Mouse (Mus musculus) G1E (cell line): Measurements from ENCODE around the gene Rnf214. TPM values are rescaled to one million over a fixed set of nuclear protein-coding genes. Genes with fewer than 3 reads are reported as not detected.
"Not testable (repeated sequence)": the region's sequence is repeated elsewhere in the genome, so short reads cannot be mapped to it uniquely, and the experiment has no call there.

Source experiments
- ATAC-seq: 2 replicates; pipeline ENCODE4 v1.8.0; 2016; ENCODE audit warnings: mild to moderate bottlenecking; ENCODE audit not compliant: insufficient number of reproducible peaks, poor library complexity, low FRiP score, severe bottlenecking; ENCODE audit errors: extremely low read depth
- DNase-seq: peaks from one replicate; pipeline ENCODE4 v3.0.0; 2012; ENCODE audit warnings: low spot score
- H3K27me3 ChIP-seq: 2 replicates; pipeline ENCODE4 v1.6.1; 2012; ENCODE audit warnings: mild to moderate bottlenecking, low read length, inconsistent platforms; ENCODE audit not compliant: insufficient read depth
- H3K36me3 ChIP-seq: replicated peaks from 2 replicates; pipeline ENCODE3; 2012; ENCODE audit warnings: mild to moderate bottlenecking, inconsistent platforms
- H3K4me1 ChIP-seq: 2 replicates; pipeline ENCODE4 v1.6.1; 2012; ENCODE audit warnings: low read depth, low read length, inconsistent platforms, mixed read lengths; ENCODE audit not compliant: insufficient read depth
- H3K4me3 ChIP-seq: 2 replicates; pipeline ENCODE4 v1.5.1; 2012; ENCODE audit warnings: low read depth, mild to moderate bottlenecking, inconsistent platforms, low read length, moderate library complexity, mixed read lengths
- H3K9me3 ChIP-seq: replicated peaks from 2 replicates; pipeline ENCODE4 v1.6.1; 2012; ENCODE audit warnings: inconsistent platforms
- CTCF ChIP-seq: IDR thresholded peaks from 2 replicates; pipeline ENCODE4 v1.5.1; 2012; ENCODE audit warnings: low read depth, low read length, inconsistent platforms, mixed read lengths
- GATA1 ChIP-seq: IDR thresholded peaks from 2 replicates; pipeline ENCODE4 v1.6.1; 2012; ENCODE audit warnings: borderline replicate concordance, low read length, inconsistent platforms, mixed read lengths
- GATA2 ChIP-seq: IDR thresholded peaks from 2 replicates; pipeline ENCODE4 v1.6.1; 2012; ENCODE audit warnings: low read depth, low read length, inconsistent platforms, borderline replicate concordance
- POLR2AphosphoS5 ChIP-seq: IDR thresholded peaks from 2 replicates; pipeline ENCODE4 v1.6.1; 2012; ENCODE audit warnings: low read depth, low read length, inconsistent platforms; ENCODE audit not compliant: insufficient replicate concordance
- TAL1 ChIP-seq: conservative IDR thresholded peaks from 2 replicates; pipeline ENCODE4 v1.6.1; 2012; ENCODE audit warnings: low read depth, low read length, inconsistent platforms, mixed read lengths
- polyA plus RNA-seq: library from polyadenylated mRNA; stranded (reverse); fragments of >175 nt; gene quantifications from 2 replicates; pipeline ENCODE4 v1.2.3, GENCODE M21; 2012
- total RNA-seq, 2 experiments: library from RNA; stranded (forward) in 1 of 2; stranded (reverse) in 1 of 2; fragments of 200-1000 nt in 1 of 2; fragments of >200 nt in 1 of 2; fragmentation: Nextera tagmentation in 1 of 2; gene quantifications; 2 replicates each; pipeline ENCODE4 v1.2.3; 2014 to 2017

The Rnf214 gene
- total and polyA plus RNA-seq, 3 experiments, result 16.7 to 33.5 (median 31.7) TPM

- DNase-seq (no peak), ATAC-seq (no peak)
- Histone ChIP-seq H3K4me3 (no peak overlapping the region), H3K4me1 (no peaks in the 10 kb centered on the region), H3K9me3 (no peaks in the 10 kb centered on the region), H3K36me3 (peaks cover 15% of the 10 kb centered on the region), H3K27me3 (peaks cover 35% of the 10 kb centered on the region)
- TF ChIP-seq GATA1 (no peak), TAL1 (no peak), CTCF (no peak), POLR2AphosphoS5 (no peak), GATA2 (no peak)
These were observed 52.6 kb downstream of the Rnf214 start for GRCm38 (mm10) chr9:45854136-45854535.

GRCm38 (mm10) chr9:45853695-45854094, 53.0 kb downstream of the Rnf214 start:
- ATAC-seq, result no peak
- Histone ChIP-seq H3K4me1 (no peaks in the 10 kb centered on the region), H3K36me3 (peaks cover 10% of the 10 kb centered on the region), H3K4me3 (no peak overlapping the region), H3K9me3 (no peaks in the 10 kb centered on the region), H3K27me3 (peaks cover 36% of the 10 kb centered on the region)
- DNase-seq, result no peak
- TF ChIP-seq POLR2AphosphoS5 (no peak), GATA1 (no peak), CTCF (no peak), GATA2 (no peak), TAL1 (no peak)

GRCm38 (mm10) chr9:45851776-45852175, 54.9 kb downstream of the Rnf214 start:
- no peaks in the 10 kb centered on the region for H3K9me3 ChIP-seq
- H3K4me1 ChIP-seq, result peaks cover 5% of the 10 kb centered on the region
- peaks cover 36% of the 10 kb centered on the region for H3K27me3 ChIP-seq
- TF ChIP-seq CTCF, result no peak
- TF ChIP-seq GATA1, result no peak
- no peak for TF ChIP-seq TAL1
- TF ChIP-seq POLR2AphosphoS5, result no peak
- no peak for TF ChIP-seq GATA2
- DNase-seq (no peak), ATAC-seq (no peak)
- H3K36me3 ChIP-seq, result no peaks in the 10 kb centered on the region
- no peak overlapping the region for H3K4me3 ChIP-seq

GRCm38 (mm10) chr9:45851330-45851729, 55.4 kb downstream of the Rnf214 start:
- no peak for ATAC-seq
- Histone ChIP-seq H3K36me3 (no peaks in the 10 kb centered on the region), H3K27me3 (peaks cover 36% of the 10 kb centered on the region), H3K4me1 (peaks cover 9% of the 10 kb centered on the region), H3K9me3 (no peaks in the 10 kb centered on the region), H3K4me3 (no peak overlapping the region)
- TF ChIP-seq GATA1 (no peak), CTCF (no peak), TAL1 (no peak), POLR2AphosphoS5 (no peak), GATA2 (no peak)
- no peak for DNase-seq

GRCm38 (mm10) chr9:45850528-45851155, 56.1 kb downstream of the Rnf214 start:
- Histone ChIP-seq H3K27me3 (peaks cover 36% of the 10 kb centered on the region), H3K4me1 (peaks cover 14% of the 10 kb centered on the region), H3K4me3 (no peak overlapping the region), H3K36me3 (no peaks in the 10 kb centered on the region), H3K9me3 (no peaks in the 10 kb centered on the region)
- ATAC-seq (no peak), DNase-seq (no peak)
- TF ChIP-seq GATA1 (no peak), POLR2AphosphoS5 (no peak), CTCF (no peak), GATA2 (no peak), TAL1 (no peak)

- no peak for DNase-seq
- H3K27me3 ChIP-seq, result peaks cover 36% of the 10 kb centered on the region
- no peak for ATAC-seq
These were observed 56.9 kb downstream of the Rnf214 start for GRCm38 (mm10) chr9:45849528-45850408.

GRCm38 (mm10) chr9:45846891-45847460, 59.7 kb downstream of the Rnf214 start:
- no peak; the same call in 1 of the 2 replicates for ATAC-seq
- no peaks in the 10 kb centered on the region for H3K9me3 ChIP-seq
- no peak overlapping the region for H3K4me3 ChIP-seq
- peaks cover 14% of the 10 kb centered on the region for H3K4me1 ChIP-seq
- H3K36me3 ChIP-seq, result no peaks in the 10 kb centered on the region
- no peak for DNase-seq
- no peak for TF ChIP-seq CTCF
- TF ChIP-seq GATA1, result no peak
- no peak for TF ChIP-seq POLR2AphosphoS5
- TF ChIP-seq GATA2, result no peak
- TF ChIP-seq TAL1, result no peak
- peaks cover 41% of the 10 kb centered on the region for H3K27me3 ChIP-seq

More at GRCm38 (mm10) chr9:45849528-45850408, 56.9 kb downstream of the Rnf214 start:
- no peak overlapping the region for H3K4me3 ChIP-seq
- TF ChIP-seq GATA1, result no peak
- no peaks in the 10 kb centered on the region for H3K36me3 ChIP-seq
- H3K4me1 ChIP-seq, result peaks cover 14% of the 10 kb centered on the region
- no peaks in the 10 kb centered on the region for H3K9me3 ChIP-seq

- Histone ChIP-seq H3K27me3 (peaks cover 42% of the 10 kb centered on the region), H3K4me1 (peaks cover 14% of the 10 kb centered on the region)
- not testable (repeated sequence) for ATAC-seq, DNase-seq, H3K4me3 ChIP-seq, H3K9me3 ChIP-seq, H3K36me3 ChIP-seq
These were observed 60.5 kb downstream of the Rnf214 start for GRCm38 (mm10) chr9:45846176-45846575.
